Mouse (Mus musculus) heart, adult 2 months (tissue): ENCODE results near the gene Gpr19.

Source experiments
- CTCF ChIP-seq: fragments of 200-600 bp; IDR thresholded peaks from 2 replicates; pipeline ENCODE4 v1.8.1; 2022; ENCODE audit warnings: antibody characterized with exemption, mild to moderate bottlenecking, moderate library complexity
- EP300 ChIP-seq: fragments of 200-500 bp; IDR thresholded peaks from 2 replicates; pipeline ENCODE4 v1.6.1; 2011; ENCODE audit warnings: low read depth, low read length, control low read depth; ENCODE audit not compliant: insufficient read depth
- POLR2A ChIP-seq: fragments of 200-500 bp; IDR thresholded peaks from 2 replicates; pipeline ENCODE4 v1.6.1; 2011; ENCODE audit warnings: mild to moderate bottlenecking, low read depth, low read length, control low read depth; ENCODE audit not compliant: insufficient read depth

- TF ChIP-seq POLR2A (no peak), CTCF (no peak), EP300 (no peak)
Measured at GRCm38 (mm10) chr6:134855926-134856325, 42.5 kb downstream of the Gpr19 start.
